Mouse (Mus musculus) heart, postnatal 14 days (tissue): ENCODE data around the gene Aqp6. TPM values are rescaled to one million over a fixed set of nuclear protein-coding genes. Genes with fewer than 3 reads are reported as not detected.
A peak's percentile ranks its signal among the peaks of the same experiment; 100 is the strongest.

Experiments used
- DNase-seq, 2 experiments: peaks; one replicate each; pipeline ENCODE4 v3.0.0; 2021 to 2022
- intact Hi-C: fragments of 180-260 bp; cut with DNase I; formaldehyde crosslinking; loops from one replicate; pipeline ENCODE4 v1.15.1; 2025
- total RNA-seq, 2 experiments: library from RNA; stranded (reverse); gene quantifications; 2 replicates each; pipeline ENCODE4 v1.2.3; 2021

Gene Aqp6
- total RNA-seq, 2 experiments from 2014 or later, result not detected

DNA sequence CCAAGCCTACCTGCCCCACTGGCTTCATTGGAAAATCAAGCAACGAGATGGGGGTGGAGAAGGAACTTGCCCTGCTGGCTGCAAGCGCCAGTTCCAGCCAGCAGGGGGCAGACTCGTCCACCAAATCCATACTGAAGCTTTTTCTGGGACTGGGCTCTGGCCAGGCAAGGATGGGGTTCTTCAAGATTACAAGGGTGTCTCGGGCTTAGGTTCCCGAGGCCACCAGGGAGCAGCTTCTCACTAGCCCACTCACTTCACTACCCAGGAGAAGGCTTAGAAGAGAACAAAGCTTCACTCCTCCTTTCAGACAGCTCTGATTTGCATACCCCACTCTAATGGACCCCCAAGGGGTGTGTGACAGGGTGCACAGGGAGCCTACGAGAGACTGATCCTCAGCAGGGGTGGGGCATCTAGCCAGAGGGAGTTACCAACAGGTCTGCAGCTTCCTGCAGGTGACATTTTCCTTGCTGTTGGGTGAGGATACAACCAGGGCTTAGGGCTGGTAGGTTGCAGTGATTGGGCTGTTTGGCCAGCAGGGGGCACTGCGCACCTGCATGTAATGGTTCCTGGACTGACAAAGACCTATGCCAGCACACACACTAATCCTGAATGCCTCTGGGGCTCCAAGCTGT, 5.0 kb upstream of the Aqp6 start:
- intact Hi-C loops, result loop anchor here (1.0 to 10.0 kb wide), 6 partner anchors 73 to 311 kb away; no protein-coding TSS in a partner anchor
- peak; percentile 85 to 90 for DNase-seq

DNA sequence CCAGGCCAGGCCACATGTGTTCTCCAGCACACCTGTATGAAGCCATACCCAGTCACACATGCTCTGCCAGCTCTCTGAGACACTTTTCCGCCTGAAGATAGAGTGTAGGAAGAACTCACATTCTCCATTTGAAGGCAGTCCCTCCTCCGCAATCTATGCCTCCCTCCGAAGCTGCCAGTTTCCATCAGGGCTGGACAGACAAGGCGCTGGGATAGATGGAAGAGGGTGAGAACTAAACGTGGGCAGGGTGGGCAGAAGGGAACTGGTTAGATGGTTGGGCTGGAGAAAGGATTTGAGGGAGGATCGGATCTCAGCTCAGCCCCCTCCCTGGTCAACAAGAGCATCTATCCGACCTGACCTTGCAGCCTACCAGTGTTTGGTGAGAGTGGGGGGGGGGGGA, 4.4 kb upstream of the Aqp6 start:
- intact Hi-C loops, result loop anchor here (1.0 to 10.0 kb wide), 6 partner anchors 72 to 310 kb away; no protein-coding TSS in a partner anchor

DNA sequence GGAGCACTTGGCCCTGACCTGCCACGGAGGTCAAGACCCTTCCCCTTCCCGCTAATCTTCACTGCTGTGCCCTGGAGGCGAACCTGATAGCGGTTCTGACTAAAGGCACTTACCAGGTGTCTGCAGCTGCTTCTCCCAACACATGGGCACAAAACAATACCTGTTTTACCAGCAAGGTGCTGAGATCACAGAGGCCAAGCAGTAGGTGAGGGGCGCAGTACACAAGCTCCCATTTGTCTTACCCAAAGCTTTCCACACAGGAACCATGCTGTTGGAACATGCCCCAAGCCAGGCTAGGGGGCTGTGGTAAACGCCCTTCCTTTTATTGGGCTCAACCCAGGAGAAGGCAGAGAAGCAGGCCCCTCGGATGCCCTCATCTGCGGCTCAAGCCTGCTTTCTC, 3.6 kb upstream of the Aqp6 start:
- DNase-seq, result no peak
- intact Hi-C loops, result loop anchor here (5.0 to 10.0 kb wide), 3 partner anchors 180 to 310 kb away; no protein-coding TSS in a partner anchor

More for the DNA sequence above, 4.4 kb upstream of the Aqp6 start:
- DNase-seq, result no peak

DNA sequence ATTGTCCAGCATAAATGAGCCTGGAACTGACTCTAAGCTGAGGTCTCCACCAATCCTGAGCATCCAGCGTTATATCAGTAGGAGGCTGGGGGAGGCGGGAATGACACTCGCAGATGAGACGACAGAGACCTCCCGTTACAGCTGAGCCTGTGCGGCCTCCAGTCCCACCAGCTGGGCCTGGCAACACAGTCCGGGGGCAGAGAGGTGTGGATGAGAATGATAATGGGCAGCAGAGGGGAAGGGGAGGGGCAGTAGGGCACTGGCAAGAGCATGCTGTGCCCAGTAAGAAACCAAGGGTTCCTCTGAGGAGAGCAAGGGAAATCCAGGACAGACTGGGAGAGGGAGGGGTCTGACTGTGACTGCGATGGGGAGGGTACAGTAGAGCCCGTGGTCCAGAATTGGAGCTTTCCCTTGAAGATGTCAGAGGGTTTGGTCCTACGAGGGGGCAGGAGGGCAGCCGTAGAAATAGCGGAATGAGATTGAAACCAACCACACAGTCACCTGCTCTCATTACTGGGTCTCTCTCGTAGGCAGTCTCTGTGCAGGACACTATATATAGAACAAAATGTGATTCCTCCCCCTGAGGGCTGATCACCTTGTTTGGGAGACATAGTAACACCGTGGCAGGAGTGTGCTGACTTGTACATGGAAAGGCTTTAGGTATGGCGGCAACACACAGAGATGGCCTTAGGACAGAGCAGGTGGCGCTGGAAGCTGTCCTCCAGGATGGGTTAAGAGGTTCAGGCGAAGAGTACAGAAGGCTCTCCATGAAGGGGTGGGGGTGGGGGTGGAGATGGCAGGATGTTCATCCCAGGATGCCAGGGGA, 1.7 kb upstream of the Aqp6 start:
- no peak for DNase-seq
- intact Hi-C loops, result loop anchor here (5.0 to 10.0 kb wide), 3 partner anchors 178 to 308 kb away; no protein-coding TSS in a partner anchor

DNA sequence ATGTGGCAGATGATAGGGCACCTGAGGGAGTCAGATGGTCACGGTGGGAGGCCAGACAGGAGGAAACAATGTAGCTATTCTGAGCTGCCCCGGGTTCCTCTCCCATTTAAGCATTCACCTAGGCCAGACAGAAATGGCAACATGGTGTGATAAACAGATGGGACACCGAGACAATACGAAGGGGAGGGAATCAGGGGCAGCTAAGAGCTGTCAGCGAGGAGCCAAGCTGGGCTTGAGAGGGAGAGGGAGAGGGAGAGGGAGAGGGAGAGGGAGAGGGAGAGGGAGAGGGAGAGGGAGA, 572 bp downstream of the Aqp6 start:
- no peak for DNase-seq
- intact Hi-C loops, result no loop called here

DNA sequence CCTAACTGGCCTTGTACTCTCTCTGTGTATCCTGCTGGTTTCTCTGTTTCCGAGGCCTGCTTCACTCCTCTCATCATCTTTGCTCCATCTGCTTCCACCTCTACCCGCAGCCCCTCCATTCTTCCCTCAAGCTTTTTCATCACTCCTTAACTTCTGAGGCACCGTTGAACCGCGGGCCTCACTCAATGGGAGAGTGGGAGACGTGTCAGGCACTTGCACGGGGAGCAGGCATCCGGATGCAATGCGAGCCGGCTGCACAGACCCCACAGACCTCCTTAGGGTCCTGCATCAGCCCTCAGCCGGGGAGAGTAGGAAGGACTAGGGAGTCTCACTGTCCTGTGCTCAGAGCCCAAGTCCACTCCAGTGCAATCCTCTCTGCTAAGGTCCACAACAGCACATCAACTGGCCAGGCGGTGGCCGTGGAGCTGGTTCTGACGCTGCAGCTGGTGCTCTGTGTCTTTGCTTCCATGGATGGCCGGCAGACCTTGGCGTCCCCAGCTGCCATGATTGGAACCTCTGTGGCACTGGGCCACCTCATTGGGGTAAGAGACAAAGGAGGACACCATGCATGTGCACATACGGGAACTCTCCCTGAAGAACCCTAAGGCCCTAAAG, 1.1 kb downstream of the Aqp6 start:
- intact Hi-C loops, result no loop called here
- no peak for DNase-seq

DNA sequence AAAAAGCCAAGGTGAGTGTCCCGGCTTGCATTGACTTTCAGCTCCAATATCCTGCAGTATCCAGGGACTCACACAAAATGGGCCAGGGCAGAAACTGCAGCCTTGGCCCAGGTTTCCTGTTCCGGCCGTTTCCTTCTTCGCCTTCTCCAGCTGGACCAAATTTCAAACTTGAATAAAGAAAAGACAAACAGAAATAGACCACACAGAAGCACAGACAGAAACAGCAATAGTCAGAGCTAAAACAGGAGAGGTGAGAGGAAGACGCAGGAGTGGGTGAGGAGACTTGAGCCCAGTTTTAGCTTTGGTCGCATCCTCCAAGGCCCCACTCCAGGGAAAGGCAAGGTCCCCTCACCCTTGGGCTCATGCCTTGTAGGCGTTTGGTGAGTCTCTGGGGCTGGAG, 2.0 kb downstream of the Aqp6 start:
- no peak for DNase-seq
- intact Hi-C loops, result no loop called here

DNA sequence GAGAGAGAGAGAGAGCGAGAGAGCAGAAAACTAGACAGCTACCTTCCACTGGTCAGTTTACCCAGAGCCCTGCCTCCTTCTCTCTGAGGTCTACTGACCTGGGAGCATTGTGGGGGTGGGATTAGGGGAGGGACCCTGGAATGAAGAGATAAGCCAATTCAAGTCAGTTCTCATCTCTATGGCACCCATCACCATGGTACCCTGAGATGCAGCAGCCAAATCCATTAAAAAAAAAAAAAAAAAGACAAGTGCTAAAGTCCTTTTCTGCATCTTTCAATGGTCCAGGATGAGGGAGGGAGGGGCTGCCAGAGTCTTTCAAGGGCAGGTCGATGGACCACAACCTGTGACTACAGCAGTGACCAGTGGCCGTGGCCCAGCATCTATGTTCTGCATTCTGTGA, 4.4 kb downstream of the Aqp6 start:
- intact Hi-C loops, result no loop called here
- no peak for DNase-seq

DNA sequence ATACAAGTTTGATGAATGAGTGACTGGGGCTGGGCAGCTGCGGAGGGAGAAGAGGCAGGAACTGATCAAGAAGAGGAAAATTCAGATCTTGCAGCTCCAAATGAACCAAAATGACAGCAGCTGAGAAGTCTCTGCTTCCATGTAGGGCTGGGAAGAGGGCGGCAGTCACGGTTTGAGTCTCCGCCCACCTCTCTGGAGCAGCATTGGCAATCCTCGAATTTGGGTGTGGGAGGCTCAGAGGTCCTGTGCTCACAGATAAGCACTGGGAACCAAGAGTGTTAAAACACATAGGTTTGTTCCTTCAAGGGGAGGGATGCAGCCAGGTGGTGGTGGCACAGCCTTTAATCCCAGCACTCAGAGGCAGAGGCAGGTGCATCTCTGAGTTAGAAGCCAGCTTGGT, 5.3 kb downstream of the Aqp6 start:
- DNase-seq, result no peak
- intact Hi-C loops, result no loop called here

DNA sequence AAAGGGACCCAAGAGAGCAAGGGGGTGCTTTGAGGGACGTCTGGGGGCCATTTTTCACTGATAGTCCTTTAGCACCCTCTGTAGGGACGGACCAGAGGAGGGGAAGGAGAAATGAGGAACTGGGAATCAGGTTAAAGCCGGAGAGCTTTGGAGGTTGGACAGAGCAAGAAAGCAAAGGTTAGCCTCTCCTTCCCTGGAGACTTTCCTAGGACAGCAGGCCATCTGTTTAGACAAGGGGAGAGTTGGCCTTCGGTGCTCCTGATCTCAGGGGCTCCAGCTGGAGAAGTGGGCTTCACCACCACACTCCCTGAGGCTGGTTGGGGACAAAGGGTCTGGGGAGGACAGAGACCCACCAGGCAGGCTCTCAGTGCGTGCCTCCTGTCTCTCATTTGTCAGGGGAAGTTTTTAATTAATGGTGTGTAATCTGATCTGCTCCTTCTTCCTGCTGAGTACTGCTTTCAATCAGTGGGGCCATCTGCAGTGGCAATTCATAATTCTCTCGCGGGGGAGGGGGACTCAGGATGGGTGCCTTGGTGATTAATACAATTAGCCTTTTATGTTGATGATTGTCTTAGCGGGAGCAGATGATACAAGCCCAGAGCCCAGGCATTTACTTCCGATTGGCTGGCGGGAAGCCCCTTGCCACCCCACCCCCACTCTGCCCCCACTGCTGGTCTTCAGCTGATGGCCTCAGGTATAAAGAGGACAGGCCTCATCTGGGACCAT, 6.4 kb downstream of the Aqp6 start:
- intact Hi-C loops, result no loop called here
- no peak for DNase-seq

DNA sequence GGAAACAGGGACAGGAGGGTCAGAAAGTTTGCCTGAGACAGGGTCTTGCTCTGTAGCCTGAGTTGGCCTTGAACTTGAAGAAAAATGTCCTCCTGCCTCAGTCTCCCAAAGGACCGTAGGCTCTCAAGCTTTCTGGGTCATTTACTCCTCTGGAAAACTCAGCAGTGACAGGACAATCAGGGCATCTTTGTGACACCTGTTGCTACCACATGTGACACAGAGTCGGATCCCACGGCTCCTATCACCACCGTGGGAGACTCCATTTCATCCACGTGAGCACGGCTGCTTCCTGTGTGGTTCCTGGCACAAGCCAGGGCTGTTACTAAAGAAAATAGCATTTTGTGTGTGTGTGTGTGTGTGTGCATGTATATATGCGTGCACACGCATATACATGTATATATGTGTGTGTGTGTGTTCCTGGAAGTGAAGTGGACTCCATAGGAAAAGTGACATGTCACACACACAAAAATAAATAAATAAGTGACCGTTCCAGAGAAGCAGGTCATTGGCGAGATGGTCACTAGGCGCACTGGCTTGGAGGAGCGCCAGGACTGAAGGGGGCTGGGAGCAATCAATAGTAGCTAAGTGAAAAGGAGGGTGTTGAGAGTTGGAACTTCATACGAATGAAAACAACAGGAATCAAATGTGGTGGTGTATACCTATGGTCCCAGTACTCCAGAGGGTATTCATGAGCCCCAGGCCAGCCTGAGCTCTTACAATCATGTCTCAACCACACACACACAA, 7.4 kb downstream of the Aqp6 start:
- no peak for DNase-seq
- intact Hi-C loops, result no loop called here

DNA sequence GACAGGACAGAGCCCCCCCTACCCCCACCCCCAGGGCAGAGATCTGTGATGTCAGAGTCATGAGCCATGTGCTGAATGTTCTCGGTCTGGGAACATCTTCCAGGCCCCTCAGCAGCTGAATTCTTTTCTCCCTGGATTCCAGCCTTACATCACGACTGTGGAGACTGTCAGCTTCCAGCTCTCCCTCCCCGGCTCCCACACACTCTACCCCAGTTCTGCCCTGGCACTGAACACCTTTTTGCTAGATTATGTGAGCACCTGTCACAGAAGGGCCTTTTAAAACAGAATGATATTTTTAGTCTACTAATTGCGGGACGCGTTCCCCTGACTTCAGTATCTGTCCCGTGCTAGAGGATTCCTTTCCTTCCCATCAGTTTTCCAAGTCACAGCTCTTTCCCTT, 10.4 kb downstream of the Aqp6 start:
- intact Hi-C loops, result no loop called here
- no peak for DNase-seq

DNA sequence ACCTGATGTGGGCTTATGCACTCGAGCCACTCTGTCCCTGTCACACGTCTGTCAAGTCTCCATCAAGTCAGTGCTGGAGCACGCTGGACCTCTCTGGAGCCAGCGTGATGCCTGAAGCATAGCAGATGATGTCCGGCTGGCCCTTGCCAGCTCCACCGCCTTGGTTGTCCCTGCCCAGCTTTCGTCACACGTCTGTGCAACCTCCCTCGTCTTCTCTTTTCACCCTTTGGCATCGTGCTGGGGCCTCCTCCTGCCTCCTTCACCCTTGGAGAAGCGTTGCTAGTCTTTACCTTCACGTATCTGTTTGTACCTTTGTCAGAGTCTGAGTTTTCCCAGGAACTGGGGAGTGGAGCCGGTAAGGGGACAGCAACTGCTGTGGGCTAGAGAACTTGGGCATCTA, 13.1 kb downstream of the Aqp6 start:
- no peak for DNase-seq
- intact Hi-C loops, result no loop called here

DNA sequence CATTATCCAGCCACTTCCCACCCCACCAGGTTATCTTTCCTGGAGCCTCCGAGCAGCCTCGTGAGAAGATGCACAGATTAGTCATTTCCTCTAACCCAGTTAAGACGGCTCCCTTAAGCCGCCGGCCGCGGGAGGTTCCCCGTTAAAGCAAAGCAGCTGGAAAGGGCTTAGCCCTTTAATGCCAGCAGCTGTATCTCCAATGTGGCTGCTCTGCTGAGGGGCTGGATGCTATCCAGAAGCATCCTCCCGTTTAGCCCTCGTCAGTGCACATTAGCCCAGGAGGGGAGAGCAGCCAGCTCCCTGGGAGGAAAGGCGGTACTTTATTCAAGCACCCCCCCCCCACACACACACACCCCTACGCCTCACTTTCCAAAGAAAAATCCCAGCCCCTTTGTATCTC, 13.6 kb downstream of the Aqp6 start:
- DNase-seq, result peak; percentile 23 to 60
- intact Hi-C loops, result no loop called here

DNA sequence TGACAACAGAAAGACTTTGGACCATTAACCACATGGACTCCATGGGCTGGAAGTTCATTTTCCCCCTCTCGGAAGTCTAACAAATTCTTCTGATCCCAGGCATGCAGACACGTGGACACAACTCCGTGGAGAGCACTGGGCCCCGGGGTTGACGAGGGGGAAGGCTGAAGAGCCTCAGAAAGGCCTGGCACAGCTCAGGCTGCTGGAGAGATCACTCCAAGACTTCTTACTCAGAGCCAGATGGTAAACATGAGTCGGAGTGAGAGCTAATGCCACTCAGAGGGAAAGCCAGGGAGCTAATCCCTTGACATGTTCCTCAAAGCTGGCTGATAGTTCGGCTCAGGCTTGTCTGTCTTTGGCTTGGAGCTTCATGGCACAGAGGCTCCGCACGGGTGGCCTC, 14.0 kb downstream of the Aqp6 start:
- intact Hi-C loops, result no loop called here
- no peak for DNase-seq

DNA sequence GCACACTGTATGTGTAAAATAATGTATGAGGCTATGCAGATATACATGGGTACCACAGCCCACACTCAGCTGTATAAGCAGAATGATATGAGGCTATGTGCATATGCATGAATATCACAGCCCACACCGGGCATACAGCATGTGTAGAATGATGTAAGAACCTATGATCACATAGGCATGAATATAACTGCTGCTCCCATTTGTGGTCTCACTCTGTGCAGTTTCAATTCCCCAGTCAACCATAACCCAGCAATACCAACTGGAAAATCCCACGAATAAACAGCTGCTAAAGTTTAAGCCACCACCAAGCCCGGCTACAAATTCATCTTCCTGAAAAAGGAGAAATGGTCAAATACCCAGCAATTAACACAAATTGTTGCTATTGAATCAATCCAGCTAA, 17.4 kb downstream of the Aqp6 start:
- intact Hi-C loops, result no loop called here

DNA sequence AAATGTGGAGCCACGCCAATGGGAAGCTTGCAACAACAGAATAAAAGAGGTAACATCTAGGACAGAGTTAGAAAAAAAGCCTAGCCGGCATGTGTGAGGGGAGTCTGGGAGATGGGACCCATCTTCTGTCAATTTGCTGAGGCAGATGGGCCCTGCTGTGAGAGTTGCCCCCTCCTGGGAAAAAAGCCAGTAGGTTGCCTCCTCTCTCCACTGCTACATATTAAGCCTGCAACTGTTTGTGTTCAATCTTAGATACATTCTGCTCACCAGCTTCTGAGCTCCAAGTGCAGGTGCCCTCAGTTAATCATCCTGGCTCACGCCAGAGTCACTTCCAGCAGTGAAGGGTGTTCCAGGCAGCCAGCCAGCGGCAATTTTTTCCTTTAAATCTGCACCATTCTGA, 18.6 kb downstream of the Aqp6 start:
- DNase-seq, result no peak
- intact Hi-C loops, result no loop called here

More for the DNA sequence above, 17.4 kb downstream of the Aqp6 start:
- DNase-seq, result no peak

DNA sequence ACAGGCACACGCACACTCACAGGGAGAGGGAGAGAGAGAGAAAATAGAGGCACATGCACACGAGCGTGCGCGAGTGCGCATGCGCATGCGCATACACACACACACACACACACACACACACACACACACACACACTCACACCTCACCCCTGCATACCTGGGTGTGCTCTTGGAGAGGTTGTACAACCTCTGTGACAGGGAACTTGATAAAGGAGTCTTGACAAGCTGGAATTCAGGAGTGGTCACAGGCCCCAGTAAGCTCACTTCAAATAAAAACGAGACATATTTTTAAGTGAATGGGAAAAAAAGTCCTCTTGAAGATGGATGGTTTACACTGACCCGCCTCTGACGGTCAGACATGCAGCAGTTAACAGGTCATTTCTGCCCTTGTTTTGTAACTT, 20.9 kb downstream of the Aqp6 start:
- intact Hi-C loops, result no loop called here
- DNase-seq, result no peak

DNA sequence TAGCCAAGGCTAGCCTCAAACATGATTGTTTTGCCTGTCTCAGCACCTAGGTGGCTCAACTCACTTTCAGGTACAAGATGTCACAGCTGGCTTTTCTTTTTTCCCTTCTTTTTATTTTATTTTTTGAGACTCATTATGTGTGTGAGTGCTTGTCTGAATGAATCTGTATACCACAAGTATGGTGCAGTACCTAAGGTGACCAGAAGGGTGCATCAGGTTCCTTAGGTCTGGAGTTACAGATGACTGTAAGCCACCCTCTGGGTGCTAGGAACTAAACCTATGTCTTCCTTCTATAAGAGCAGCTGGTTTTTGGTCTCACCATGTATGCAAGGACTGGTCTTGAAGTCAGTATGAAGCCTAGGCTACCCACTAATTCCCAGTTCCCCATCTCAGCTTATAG, 30.4 kb downstream of the Aqp6 start:
- intact Hi-C loops, result no loop called here
- DNase-seq, result no peak

DNA sequence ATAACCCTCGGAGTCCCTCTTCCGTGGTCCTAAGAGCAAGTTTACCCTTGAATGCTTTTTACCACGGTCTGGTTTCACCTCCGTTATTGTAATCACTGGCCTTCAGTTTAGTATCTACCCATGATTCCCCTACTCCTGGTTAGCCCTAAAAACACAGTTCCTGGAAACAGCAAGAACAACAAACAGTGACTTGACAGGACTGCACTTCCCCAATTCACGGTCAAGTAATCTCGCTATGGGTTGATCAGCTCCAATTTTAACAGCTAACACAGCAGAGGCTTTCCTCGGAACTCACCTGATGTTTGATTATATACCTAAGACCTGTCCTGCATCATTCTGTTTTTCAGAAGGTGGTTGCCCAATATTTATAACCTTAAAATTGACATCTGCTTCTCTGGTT, 33.5 kb downstream of the Aqp6 start:
- DNase-seq, result no peak
- intact Hi-C loops, result no loop called here
